Mouse (Mus musculus) bone marrow, adult 2 months (tissue): ENCODE data around the gene Edn1.

Experiments
- CTCF ChIP-seq: fragments of 200-500 bp; IDR thresholded peaks from 2 replicates; pipeline ENCODE4 v1.5.1; 2011; ENCODE audit warnings: low read length, control low read depth; ENCODE audit not compliant: control insufficient read depth, insufficient read depth
- POLR2A ChIP-seq: fragments of 200-500 bp; IDR thresholded peaks from 2 replicates; pipeline ENCODE4 v1.6.1; 2011; ENCODE audit warnings: low read depth, mild to moderate bottlenecking, control low read depth, low read length, borderline replicate concordance; ENCODE audit not compliant: control insufficient read depth

- TF ChIP-seq POLR2A (no peak), CTCF (no peak)
These were observed 3.0 kb upstream of the Edn1 start for GRCm38 (mm10) chr13:42298302-42298701.
